Mouse (Mus musculus) urinary bladder, postnatal 36 days (tissue): ENCODE measurements at regions not wholly inside any gene's neighbourhood (a gene's known extent, or its start where the extent isn't known, plus 50 kb on each side); places are given as distances from the start of the nearest gene placed in this dataset.

Experiments used
- DNase-seq, 2 experiments: peaks; one replicate each; pipeline ENCODE4 v3.0.0; 2022; ENCODE audit warnings: low spot score in 2 of 2, mixed read lengths in 1 of 2

- no peak for DNase-seq
Measured at GRCm38 (mm10) chr14:78372102-78372501, 64.3 kb upstream of the Tnfsf11 start.

GRCm38 (mm10) chr14:78368881-78369280, 61.0 kb upstream of the Tnfsf11 start:
- DNase-seq, result no peak

DNA sequence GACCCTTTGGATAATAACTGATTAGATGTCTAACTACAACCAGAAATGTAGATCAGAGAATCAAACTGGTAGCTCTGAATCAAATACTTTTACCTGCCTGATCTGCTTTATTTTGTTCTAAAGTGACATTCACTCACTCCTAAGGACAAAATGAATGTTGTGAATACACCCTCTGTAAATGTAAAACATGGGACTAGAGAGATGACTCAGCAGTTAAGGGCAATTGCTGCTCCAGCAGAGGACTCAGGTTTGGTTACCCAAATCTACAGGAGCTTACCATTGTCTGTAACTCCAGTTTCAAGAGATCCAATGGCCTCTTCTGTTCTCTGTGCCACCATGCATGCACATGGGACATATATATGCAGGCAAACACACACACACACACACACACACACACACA, 57.0 kb upstream of the Tnfsf11 start:
- DNase-seq, result no peak

GRCm38 (mm10) chr14:78363123-78363522, 55.3 kb upstream of the Tnfsf11 start:
- DNase-seq, result no peak
